Comparison of ENCODE assay signal across 13 mouse cellular contexts in genomic region chrX:161634342-161634741, GRCm38 (mm10).
DNase-seq lines count a peak whose midpoint lies in the region; ATAC-seq and TF ChIP-seq lines count a peak whose summit lies in the region.
"Had no signal": no experiment of that assay in that cellular context is flagged by ENCODE, and none has a peak within 500 bp of the region (broad histone marks: within the 10 kb centered on the region; RNA-seq: fewer than 3 reads in every experiment).

No protein-coding gene starts in this region.

- H3K27ac ChIP-seq in embryonic facial prominence, embryonic 11.5 days (replicated peaks; ENCODE audit: low read depth, low read length): no peak overlapping the region
- no peak overlapping the region for H3K27ac ChIP-seq in embryonic facial prominence, embryonic 10.5 days (replicated peaks)
- no peak overlapping the region for H3K27ac ChIP-seq in midbrain, embryonic 11.5 days (ENCODE audit: low read depth, low read length)
- no peak overlapping the region for H3K27ac ChIP-seq in midbrain, embryonic 10.5 days (replicated peaks)
- no peak overlapping the region for H3K27ac ChIP-seq in kidney, postnatal 0 days
- H3K27ac ChIP-seq: macrophage had no signal

- no peaks in the 10 kb centered on the region for H3K36me3 ChIP-seq in embryonic facial prominence, embryonic 11.5 days (replicated peaks; ENCODE audit: control insufficient read depth, insufficient read depth, low read depth, low read length)
- H3K36me3 ChIP-seq in embryonic facial prominence, embryonic 10.5 days (replicated peaks): no peaks in the 10 kb centered on the region
- no peaks in the 10 kb centered on the region for H3K36me3 ChIP-seq in midbrain, embryonic 11.5 days (ENCODE audit: control insufficient read depth, insufficient read depth, low read length)
- H3K36me3 ChIP-seq in midbrain, embryonic 10.5 days: no peaks in the 10 kb centered on the region
- H3K36me3 ChIP-seq in kidney, postnatal 0 days (ENCODE audit: insufficient read depth, low read length): no peaks in the 10 kb centered on the region

- no peak for ATAC-seq in embryonic facial prominence, embryonic 11.5 days (replicated peaks; ENCODE audit: insufficient number of reproducible peaks, low FRiP score, low TSS enrichment, low read depth)
- 0 out of 2 replicates have a peak, but pooled peaks have one; percentile 48 for ATAC-seq in midbrain, embryonic 11.5 days (ENCODE audit: low FRiP score)
- ATAC-seq in kidney, postnatal 0 days (replicated peaks; ENCODE audit: low FRiP score, low read depth): peak; percentile 71; the same call in 1 of the 2 replicates

- no peak for TF ChIP-seq CTCF in kidney, postnatal 0 days (IDR thresholded peaks at IDR 0.05; ENCODE audit: low read depth)

- H3K27me3 ChIP-seq in embryonic facial prominence, embryonic 11.5 days (ENCODE audit: control insufficient read depth, insufficient read depth, low read length): no peaks in the 10 kb centered on the region
- peaks cover 74% of the 10 kb centered on the region for H3K27me3 ChIP-seq in embryonic facial prominence, embryonic 10.5 days (replicated peaks; ENCODE audit: low read depth, poor library complexity, severe bottlenecking)
- no peaks in the 10 kb centered on the region; the same call in 1 of the 2 replicates for H3K27me3 ChIP-seq in midbrain, embryonic 11.5 days (ENCODE audit: control insufficient read depth, insufficient read depth, low read length)
- H3K27me3 ChIP-seq in midbrain, embryonic 10.5 days (ENCODE audit: low read depth, poor library complexity, severe bottlenecking): peaks cover 94% of the 10 kb centered on the region
- no peaks in the 10 kb centered on the region for H3K27me3 ChIP-seq in kidney, postnatal 0 days (ENCODE audit: insufficient read depth, low read length)

- H3K4me1 ChIP-seq in embryonic facial prominence, embryonic 11.5 days (ENCODE audit: control insufficient read depth, insufficient read depth, low read length): no peaks in the 10 kb centered on the region
- H3K4me1 ChIP-seq in embryonic facial prominence, embryonic 10.5 days: no peaks in the 10 kb centered on the region
- H3K4me1 ChIP-seq in midbrain, embryonic 11.5 days (ENCODE audit: control insufficient read depth, insufficient read depth, low read length): no peaks in the 10 kb centered on the region
- H3K4me1 ChIP-seq in midbrain, embryonic 10.5 days: no peaks in the 10 kb centered on the region
- no peaks in the 10 kb centered on the region for H3K4me1 ChIP-seq in kidney, postnatal 0 days (replicated peaks; ENCODE audit: insufficient read depth, low read length)

- peak; percentile 0 for DNase-seq in embryonic facial prominence, embryonic 11.5 days (ENCODE audit: low spot score)
- DNase-seq in embryonic facial prominence, embryonic 10.5 days (ENCODE audit: low spot score): no peak
- no peak for DNase-seq in midbrain, embryonic 11.5 days (ENCODE audit: low spot score, missing footprints)
- DNase-seq in midbrain, embryonic 10.5 days (ENCODE audit: low spot score): no peak
- DNase-seq in kidney, postnatal 0 days (ENCODE audit: low spot score): peak; percentile 52
- peak; percentile 25 for DNase-seq in retina, postnatal 1 day
- no peak for DNase-seq in heart, postnatal 36 days
- DNase-seq in thymus, adult 18-20 months: no peak
- DNase-seq: cerebellum, adult 9-11 months; layer of hippocampus, adult 9-11 months; thymus, postnatal 36 days had no signal

- H3K4me2 ChIP-seq in embryonic facial prominence, embryonic 11.5 days (ENCODE audit: low read depth, low read length): no peak overlapping the region
- no peak overlapping the region for H3K4me2 ChIP-seq in midbrain, embryonic 11.5 days
- no peak overlapping the region for H3K4me2 ChIP-seq in kidney, postnatal 0 days (ENCODE audit: low read length)
- H3K4me2 ChIP-seq: liver, embryonic 11.5 days had no signal

- no peak overlapping the region for H3K9ac ChIP-seq in embryonic facial prominence, embryonic 11.5 days (replicated peaks; ENCODE audit: low read length)
- no peak overlapping the region for H3K9ac ChIP-seq in midbrain, embryonic 11.5 days (ENCODE audit: low read length)
- no peak overlapping the region for H3K9ac ChIP-seq in kidney, postnatal 0 days (ENCODE audit: low read depth, low read length)

- H3K4me3 ChIP-seq in embryonic facial prominence, embryonic 11.5 days (ENCODE audit: low read depth, low read length): no peak overlapping the region
- no peak overlapping the region for H3K4me3 ChIP-seq in embryonic facial prominence, embryonic 10.5 days
- no peak overlapping the region for H3K4me3 ChIP-seq in midbrain, embryonic 11.5 days (ENCODE audit: low read depth, low read length)
- no peak overlapping the region for H3K4me3 ChIP-seq in midbrain, embryonic 10.5 days
- no peak overlapping the region for H3K4me3 ChIP-seq in kidney, postnatal 0 days (replicated peaks; ENCODE audit: low read depth, low read length)

- WGBS in embryonic facial prominence, embryonic 11.5 days: 84% methylated on average over 2 of the region's 2 CpGs
- 82% methylated on average over 2 of the region's 2 CpGs for WGBS in embryonic facial prominence, embryonic 10.5 days
- 92% methylated on average over 2 of the region's 2 CpGs for WGBS in midbrain, embryonic 11.5 days
- WGBS in midbrain, embryonic 10.5 days: 77% methylated on average over 2 of the region's 2 CpGs
- 62% methylated on average over 2 of the region's 2 CpGs for WGBS in kidney, postnatal 0 days

- intact Hi-C loops in heart, postnatal 36 days (cut with DNase I): no loop called here

- no peaks in the 10 kb centered on the region for H3K9me3 ChIP-seq in embryonic facial prominence, embryonic 11.5 days (replicated peaks; ENCODE audit: control insufficient read depth, low read length)
- H3K9me3 ChIP-seq in embryonic facial prominence, embryonic 10.5 days: no peaks in the 10 kb centered on the region
- no peaks in the 10 kb centered on the region for H3K9me3 ChIP-seq in midbrain, embryonic 11.5 days (ENCODE audit: control insufficient read depth, low read length)
- no peaks in the 10 kb centered on the region for H3K9me3 ChIP-seq in midbrain, embryonic 10.5 days (replicated peaks)
- no peaks in the 10 kb centered on the region for H3K9me3 ChIP-seq in kidney, postnatal 0 days (replicated peaks; ENCODE audit: low read length)

Comparison
In these comparisons a context has a peak if more than half of its experiments do, and no peak if none do; other contexts are left out.
1. DNase-seq: peak in embryonic facial prominence, embryonic 11.5 days (single experiment), kidney, postnatal 0 days (single experiment) and retina, postnatal 1 day (single experiment); none in embryonic facial prominence, embryonic 10.5 days (single experiment), midbrain, embryonic 11.5 days (single experiment), midbrain, embryonic 10.5 days (single experiment), heart, postnatal 36 days (0 of 2) and thymus, adult 18-20 months (0 of 2).